Mouse (Mus musculus) CH12.LX (cell line): ENCODE data around the gene Chd1l. TPM values are rescaled to one million over a fixed set of nuclear protein-coding genes. Genes with fewer than 3 reads are reported as not detected.

Experiments used
- DNase-seq: peaks from one replicate; pipeline ENCODE4 v3.0.0-alpha.2; 2013; ENCODE audit errors: extremely low read depth
- H3K27ac ChIP-seq: 2 replicates; pipeline ENCODE4 v1.5.1; 2012; ENCODE audit warnings: low read depth, mild to moderate bottlenecking, control low read depth, moderate library complexity; ENCODE audit not compliant: insufficient read depth
- H3K27me3 ChIP-seq: replicated peaks from 2 replicates; pipeline ENCODE3; 2012; ENCODE audit warnings: inconsistent platforms
- H3K36me3 ChIP-seq, 2 experiments: replicated peaks in 1 of 2; 2 replicates each; pipeline versions ENCODE3 to v1.6.1; 2012; ENCODE audit warnings: inconsistent platforms in 1 of 2, low read length in 1 of 2, mild to moderate bottlenecking in 1 of 2, mixed read lengths in 1 of 2, moderate library complexity in 1 of 2; ENCODE audit not compliant: control insufficient read depth in 1 of 2, insufficient read depth in 1 of 2
- H3K4me1 ChIP-seq, 2 experiments: 2 replicates each; pipeline ENCODE4 v1.6.1; 2012; ENCODE audit warnings: inconsistent platforms in 1 of 2, moderate library complexity in 1 of 2; ENCODE audit not compliant: insufficient read depth in 2 of 2, control insufficient read depth in 1 of 2
- H3K4me2 ChIP-seq: 2 replicates; pipeline ENCODE4 v1.6.1; 2012; ENCODE audit warnings: low read depth, mild to moderate bottlenecking, control low read depth; ENCODE audit not compliant: poor library complexity, insufficient read depth, severe bottlenecking
- H3K4me3 ChIP-seq, 3 experiments: fragments of 150-350 bp in 1 of 3; sonication (generic) in 1 of 3; replicated peaks in 1 of 3; 2 replicates each; pipeline versions ENCODE3 to v1.5.1; 2011 to 2012; ENCODE audit warnings: low read depth in 2 of 3, low read length in 2 of 3, mild to moderate bottlenecking in 2 of 3, moderate library complexity in 2 of 3, control low read depth in 1 of 3, improper control_type of control experiment in 1 of 3, inconsistent platforms in 1 of 3, mixed read lengths in 1 of 3; ENCODE audit not compliant: poor library complexity in 1 of 3
- H3K79me2 ChIP-seq: replicated peaks from 2 replicates; pipeline ENCODE4 v1.6.1; 2012; ENCODE audit warnings: mild to moderate bottlenecking, moderate library complexity; ENCODE audit not compliant: control insufficient read depth, poor library complexity, insufficient read depth, severe bottlenecking; ENCODE audit errors: extremely low read depth
- H3K9ac ChIP-seq: 2 replicates; pipeline ENCODE4 v1.6.1; 2012; ENCODE audit warnings: low read depth, mild to moderate bottlenecking, control low read depth, moderate library complexity; ENCODE audit not compliant: insufficient read depth
- H3K9me3 ChIP-seq: replicated peaks from 2 replicates; pipeline ENCODE3; 2012; ENCODE audit warnings: low read length, inconsistent platforms, mixed read lengths
- CHD1 ChIP-seq: IDR thresholded peaks from 2 replicates; pipeline ENCODE4 v1.6.1; 2012; ENCODE audit warnings: low read depth, low read length, improper control_type of control experiment, inconsistent platforms
- CHD2 ChIP-seq: IDR thresholded peaks from 2 replicates; pipeline ENCODE4 v1.6.1; 2011; ENCODE audit warnings: low read length, improper control_type of control experiment
- JUN ChIP-seq: IDR thresholded peaks from 2 replicates; pipeline ENCODE4 v1.6.1; 2011; ENCODE audit warnings: low read depth, mild to moderate bottlenecking, low read length, improper control_type of control experiment, moderate library complexity; ENCODE audit not compliant: insufficient read depth
- JUND ChIP-seq: conservative IDR thresholded peaks from 2 replicates; pipeline ENCODE4 v1.6.1; 2011; ENCODE audit warnings: low read depth, low read length, improper control_type of control experiment
- MAZ ChIP-seq: IDR thresholded peaks from 2 replicates; pipeline ENCODE4 v1.6.1; 2012; ENCODE audit warnings: low read depth, mild to moderate bottlenecking, inconsistent platforms, low read length, improper control_type of control experiment, moderate library complexity
- MYC ChIP-seq: IDR thresholded peaks from 2 replicates; pipeline ENCODE4 v1.6.1; 2011; ENCODE audit warnings: low read depth, mild to moderate bottlenecking, improper control_type of control experiment, low read length
- PAX5 ChIP-seq: IDR thresholded peaks from 2 replicates; pipeline ENCODE4 v1.6.1; 2012; ENCODE audit warnings: low read length, inconsistent platforms, mixed read lengths
- POLR2A ChIP-seq: IDR thresholded peaks from 2 replicates; pipeline ENCODE4 v1.6.1; 2011; ENCODE audit warnings: low read depth, mild to moderate bottlenecking, improper control_type of control experiment, low read length
- POLR2AphosphoS2 ChIP-seq: IDR thresholded peaks from 2 replicates; pipeline ENCODE4 v1.6.1; 2011; ENCODE audit warnings: low read depth, low read length, improper control_type of control experiment
- TCF12 ChIP-seq: IDR thresholded peaks from 2 replicates; pipeline ENCODE4 v1.6.1; 2014; ENCODE audit warnings: low read depth, mild to moderate bottlenecking, inconsistent platforms, low read length, improper control_type of control experiment
- USF1 ChIP-seq: IDR thresholded peaks from 2 replicates; pipeline ENCODE4 v1.6.1; 2014; ENCODE audit warnings: low read depth, mild to moderate bottlenecking, inconsistent platforms, low read length, improper control_type of control experiment
- USF2 ChIP-seq: conservative IDR thresholded peaks from 2 replicates; pipeline ENCODE4 v1.6.1; 2011; ENCODE audit warnings: low read depth, low read length, improper control_type of control experiment
- ZKSCAN1 ChIP-seq: IDR thresholded peaks from 2 replicates; pipeline ENCODE4 v1.6.1; 2012; ENCODE audit warnings: low read depth, inconsistent platforms, low read length, improper control_type of control experiment, borderline replicate concordance
- ZMIZ1 ChIP-seq: IDR thresholded peaks from 2 replicates; pipeline ENCODE4 v1.6.1; 2012; ENCODE audit warnings: low read depth, mild to moderate bottlenecking, inconsistent platforms, low read length, improper control_type of control experiment
- ZNF384 ChIP-seq: IDR thresholded peaks from 2 replicates; pipeline ENCODE4 v1.6.1; 2012; ENCODE audit warnings: low read depth, low read length, improper control_type of control experiment, inconsistent platforms
- dilution Hi-C: fragments of 300-500 bp; cut with MboI; formaldehyde crosslinking; loops from 2 replicates; pipeline ENCODE4 v1.14.3; 2020; ENCODE audit warnings: low sequenced_read_pairs; ENCODE audit not compliant: extremely low pct_unique_long_range_greater_than_20kb, extremely low pct_ligation_motif_present
- in situ Hi-C: fragments of 300-500 bp; cut with MboI; formaldehyde crosslinking; loops from 3 replicates; pipeline ENCODE4 v1.14.3; 2019; ENCODE audit warnings: low sequenced_read_pairs, low pct_ligation_motif_present, low pct_unique_long_range_greater_than_20kb, mixed read lengths
- polyA plus RNA-seq: library from polyadenylated mRNA; unstranded; fragments of >175 nt; gene quantifications from 2 replicates; pipeline ENCODE4 v1.2.1, GENCODE M21; 2012; ENCODE audit warnings: low read depth; ENCODE audit not compliant: insufficient read length
- total RNA-seq, 2 experiments: library from RNA; depleted of rRNA; stranded (reverse); fragments of 300-350 nt in 1 of 2; fragments of >200 nt in 1 of 2; gene quantifications; 2 replicates each; pipeline ENCODE4 v1.2.3; 2012 to 2014

Chd1l gene
- total and polyA plus RNA-seq, 3 experiments, result 24.7 to 29.0 (median 25.2) TPM

- in situ Hi-C loops (no loop called here), dilution Hi-C loops (no loop called here)
- peaks cover 40 to 92% of the 10 kb centered on the region in 2 experiments for H3K36me3 ChIP-seq
- H3K4me2 ChIP-seq, result no peak overlapping the region
- no peak overlapping the region for H3K9ac ChIP-seq
- no peaks in the 10 kb centered on the region for H3K4me1 ChIP-seq
- H3K79me2 ChIP-seq, result no peaks in the 10 kb centered on the region
- no peak overlapping the region for H3K4me3 ChIP-seq
- H3K9me3 ChIP-seq, result no peaks in the 10 kb centered on the region
- no peak for DNase-seq
- no peaks in the 10 kb centered on the region for H3K27me3 ChIP-seq
- H3K27ac ChIP-seq, result no peak overlapping the region
- no peak for TF ChIP-seq JUN
- TF ChIP-seq CHD1, result no peak
- no peak for TF ChIP-seq MYC
- TF ChIP-seq ZKSCAN1, result no peak
- TF ChIP-seq ZMIZ1, result no peak
- TF ChIP-seq ZNF384, result no peak
- no peak for TF ChIP-seq USF2
- TF ChIP-seq USF1, result no peak
- no peak for TF ChIP-seq PAX5
- TF ChIP-seq JUND, result no peak
- TF ChIP-seq POLR2AphosphoS2, result no peak
- no peak for TF ChIP-seq POLR2A
- TF ChIP-seq CHD2, result no peak
- TF ChIP-seq MAZ, result no peak
Observed at GRCm38 (mm10) chr3:97600050-97600832, 9.8 kb downstream of the Chd1l start.

GRCm38 (mm10) chr3:97596796-97597195 lies 13.2 kb downstream of the Chd1l start:
- DNase-seq, result no peak
- TF ChIP-seq TCF12, result no peak
- no peak for TF ChIP-seq JUND
- TF ChIP-seq, all 38 proteins: peak for 0
- Histone ChIP-seq H3K9me3 (no peaks in the 10 kb centered on the region), H3K27me3 (no peaks in the 10 kb centered on the region), H3K9ac (no peak overlapping the region), H3K27ac (no peak overlapping the region), H3K79me2 (no peaks in the 10 kb centered on the region), H3K36me3 (peaks cover 28 to 93% of the 10 kb centered on the region in 2 experiments), H3K4me3 (no peak overlapping the region), H3K4me2 (no peak overlapping the region), H3K4me1 (no peaks in the 10 kb centered on the region)
- dilution Hi-C loops, result no loop called here
- in situ Hi-C loops, result loop anchor here (25.0 kb wide), 1 partner anchor 659 kb away; the partner anchor contains the start of gene Gja8
